Mouse (Mus musculus): ENCODE measurements around the gene Krtap5-4. TPM values are rescaled to one million over a fixed set of nuclear protein-coding genes. Genes with fewer than 3 reads are reported as not detected.
"Not testable (repeated sequence)": the region's sequence is repeated elsewhere in the genome, so short reads cannot be mapped to it uniquely, and the experiment has no call there.

The Krtap5-4 gene
- polyA plus RNA-seq, 1 experiment from 2014 or later = not detected

DNA sequence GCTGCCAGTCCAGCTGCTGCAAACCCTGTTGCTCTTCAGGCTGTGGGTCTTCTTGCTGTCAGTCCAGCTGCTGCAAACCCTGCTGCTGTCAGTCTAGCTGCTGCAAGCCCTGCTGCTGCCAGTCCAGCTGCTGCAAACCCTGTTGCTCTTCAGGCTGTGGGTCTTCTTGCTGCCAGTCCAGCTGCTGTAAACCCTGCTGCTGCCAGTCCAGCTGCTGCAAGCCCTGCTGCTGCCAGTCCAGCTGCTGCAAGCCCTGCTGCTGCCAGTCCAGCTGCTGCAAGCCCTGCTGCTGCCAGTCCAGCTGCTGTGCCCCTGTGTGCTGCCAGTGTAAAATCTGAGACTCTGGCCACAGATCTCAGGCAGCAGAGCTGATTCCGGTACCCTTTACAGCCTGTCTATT is 580 bp downstream of the Krtap5-4 start:
- not testable (repeated sequence) for H3K4me3 ChIP-seq (ENCODE audit: inconsistent target); H3K27ac ChIP-seq; H3K79me2 ChIP-seq (ENCODE audit: inconsistent target); H3K36me3 ChIP-seq (ENCODE audit: inconsistent target)
- WGBS (ENCODE audit: missing documents) = 76% methylated on average over 1 of the region's 1 CpGs

DNA sequence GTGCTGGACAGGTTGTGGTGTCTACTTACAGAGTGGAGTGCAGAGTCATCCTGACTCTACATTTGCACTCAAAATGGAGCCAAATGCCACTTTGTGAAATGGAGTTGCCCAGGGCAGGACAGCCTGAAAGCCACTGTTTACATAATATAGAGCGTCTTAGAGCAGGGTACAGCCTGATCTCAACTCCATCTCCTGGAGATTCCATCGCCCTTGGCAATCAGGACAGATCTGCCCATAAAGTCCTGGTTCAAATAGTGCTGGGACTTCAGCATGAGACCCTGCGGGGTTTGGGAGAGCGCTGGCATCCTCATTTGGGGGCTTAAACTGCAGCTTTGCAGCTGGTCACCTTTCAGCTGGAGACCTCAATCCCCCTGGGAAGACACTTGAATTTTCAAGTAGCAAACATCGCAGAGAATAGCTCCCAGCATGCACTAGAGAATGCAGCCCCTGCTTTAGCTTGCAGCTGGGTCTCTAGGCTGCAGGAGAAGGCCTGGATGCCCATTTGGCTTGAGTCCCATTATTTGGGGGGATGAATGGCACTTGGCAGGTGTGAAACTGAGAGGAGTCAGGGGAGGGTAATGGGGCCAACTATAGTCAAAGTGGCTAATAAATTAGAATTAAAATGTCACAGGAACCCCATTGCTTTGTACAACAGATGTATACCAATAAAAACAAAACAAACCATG is 11.4 kb downstream of the Krtap5-4 start:
- 89% methylated on average over 5 of the region's 5 CpGs for WGBS (ENCODE audit: missing documents)
- Histone ChIP-seq H3K79me2 (ENCODE audit: inconsistent target) (no peaks in the 10 kb centered on the region), H3K27ac (no peak overlapping the region), H3K36me3 (ENCODE audit: inconsistent target) (no peaks in the 10 kb centered on the region), H3K4me3 (ENCODE audit: inconsistent target) (no peak overlapping the region)

DNA sequence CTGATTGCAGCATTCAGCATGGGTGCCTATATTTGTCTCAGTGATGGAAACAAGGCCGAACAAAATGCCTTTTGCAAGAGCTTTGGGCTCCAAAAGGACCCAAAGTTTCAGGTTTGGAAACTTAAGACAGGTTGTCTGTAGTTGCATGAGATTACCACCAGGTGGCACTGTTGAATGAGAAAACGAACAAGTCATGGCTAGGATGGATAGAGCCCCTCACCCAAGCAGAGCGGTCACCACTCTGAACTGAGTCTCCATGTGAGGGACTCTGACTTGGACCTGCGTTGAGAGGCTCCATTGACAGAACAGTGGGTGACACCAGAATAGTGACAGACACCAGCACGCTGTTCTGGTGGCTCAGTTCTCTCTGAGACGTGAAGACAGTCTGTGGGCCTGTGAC is 13.2 kb downstream of the Krtap5-4 start:
- Histone ChIP-seq H3K4me3 (ENCODE audit: inconsistent target) (no peak overlapping the region), H3K79me2 (ENCODE audit: inconsistent target) (no peaks in the 10 kb centered on the region), H3K36me3 (ENCODE audit: inconsistent target) (no peaks in the 10 kb centered on the region), H3K27ac (no peak overlapping the region)
- WGBS (ENCODE audit: missing documents) = 45% methylated on average over 6 of the region's 6 CpGs

GRCm38 (mm10) chr7:142317216-142317615 is 13.9 kb downstream of the Krtap5-4 start:
- 92% methylated on average over 4 of the region's 5 CpGs for WGBS (ENCODE audit: missing documents)
- Histone ChIP-seq H3K79me2 (ENCODE audit: inconsistent target) (no peaks in the 10 kb centered on the region), H3K27ac (no peak overlapping the region), H3K4me3 (ENCODE audit: inconsistent target) (no peak overlapping the region), H3K36me3 (ENCODE audit: inconsistent target) (no peaks in the 10 kb centered on the region)

GRCm38 (mm10) chr7:142319124-142319523 is 15.8 kb downstream of the Krtap5-4 start:
- Histone ChIP-seq H3K79me2 (ENCODE audit: inconsistent target) (no peaks in the 10 kb centered on the region), H3K36me3 (ENCODE audit: inconsistent target) (no peaks in the 10 kb centered on the region), H3K27ac (no peak overlapping the region), H3K4me3 (ENCODE audit: inconsistent target) (no peak overlapping the region)
- 96% methylated on average over 11 of the region's 11 CpGs for WGBS (ENCODE audit: missing documents)

- 56% methylated on average over 1 of the region's 2 CpGs for WGBS (ENCODE audit: missing documents)
Observed at GRCm38 (mm10) chr7:142320906-142321305, 17.6 kb downstream of the Krtap5-4 start.

GRCm38 (mm10) chr7:142321637-142322306 is 18.4 kb downstream of the Krtap5-4 start:
- H3K79me2 ChIP-seq (ENCODE audit: inconsistent target); H3K36me3 ChIP-seq (ENCODE audit: inconsistent target); H3K4me3 ChIP-seq (ENCODE audit: inconsistent target); H3K27ac ChIP-seq: not testable (repeated sequence)
- WGBS (ENCODE audit: missing documents) = 100% methylated on average over 2 of the region's 10 CpGs

More at GRCm38 (mm10) chr7:142320906-142321305, 17.6 kb downstream of the Krtap5-4 start:
- Histone ChIP-seq H3K79me2 (ENCODE audit: inconsistent target) (no peaks in the 10 kb centered on the region), H3K4me3 (ENCODE audit: inconsistent target) (no peak overlapping the region), H3K27ac (no peak overlapping the region), H3K36me3 (ENCODE audit: inconsistent target) (no peaks in the 10 kb centered on the region)

GRCm38 (mm10) chr7:142322641-142323040 is 19.3 kb downstream of the Krtap5-4 start:
- Histone ChIP-seq H3K27ac (no peak overlapping the region), H3K36me3 (ENCODE audit: inconsistent target) (no peaks in the 10 kb centered on the region), H3K79me2 (ENCODE audit: inconsistent target) (no peaks in the 10 kb centered on the region), H3K4me3 (ENCODE audit: inconsistent target) (no peak overlapping the region)
- 100% methylated on average over 6 of the region's 6 CpGs for WGBS (ENCODE audit: missing documents)

DNA sequence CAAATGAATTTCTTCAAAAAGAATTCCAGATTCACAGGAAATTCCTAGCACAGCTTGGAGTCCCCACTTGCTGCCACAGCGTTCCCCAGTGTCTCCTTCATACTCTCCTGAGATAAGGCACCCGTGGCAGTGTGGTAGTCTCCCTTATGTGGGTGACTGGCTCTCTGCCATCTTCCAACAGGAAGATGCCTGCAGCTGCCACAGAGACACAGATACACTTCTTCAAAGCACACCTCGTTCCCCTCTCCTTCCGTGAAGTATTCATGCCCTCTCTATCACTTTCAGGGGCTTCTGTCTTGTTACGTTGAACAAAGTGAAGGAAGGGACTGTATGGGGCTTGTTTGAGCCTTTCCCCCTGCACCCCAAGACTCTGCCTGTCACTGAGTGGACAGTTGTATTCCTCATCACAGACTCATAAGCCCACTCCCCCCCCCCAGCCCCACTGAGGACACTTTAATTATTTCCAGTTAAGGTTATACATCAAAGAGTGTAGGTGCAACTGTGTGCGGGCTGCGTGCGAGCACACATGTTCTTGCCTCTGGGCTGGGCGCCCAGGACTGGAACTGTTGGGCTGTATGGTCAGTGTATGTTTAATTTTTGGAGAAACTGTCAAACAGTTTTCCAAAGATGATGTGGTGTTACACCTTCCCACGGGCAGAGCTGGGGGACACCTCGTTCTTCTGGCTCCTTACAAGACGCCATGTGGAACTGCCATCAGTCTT is 20.2 kb downstream of the Krtap5-4 start:
- Histone ChIP-seq H3K36me3 (ENCODE audit: inconsistent target) (no peaks in the 10 kb centered on the region), H3K4me3 (ENCODE audit: inconsistent target) (no peak overlapping the region), H3K79me2 (ENCODE audit: inconsistent target) (no peaks in the 10 kb centered on the region), H3K27ac (no peak overlapping the region)
- WGBS (ENCODE audit: missing documents) = 80% methylated on average over 12 of the region's 12 CpGs

GRCm38 (mm10) chr7:142326714-142327445 is 23.5 kb downstream of the Krtap5-4 start:
- no peaks in the 10 kb centered on the region for H3K36me3 ChIP-seq (ENCODE audit: inconsistent target)
- no peak overlapping the region for H3K4me3 ChIP-seq (ENCODE audit: inconsistent target)
- no peak overlapping the region for H3K27ac ChIP-seq
- no peaks in the 10 kb centered on the region for H3K79me2 ChIP-seq (ENCODE audit: inconsistent target)
- 90% methylated on average over 9 of the region's 9 CpGs for WGBS (ENCODE audit: missing documents)

DNA sequence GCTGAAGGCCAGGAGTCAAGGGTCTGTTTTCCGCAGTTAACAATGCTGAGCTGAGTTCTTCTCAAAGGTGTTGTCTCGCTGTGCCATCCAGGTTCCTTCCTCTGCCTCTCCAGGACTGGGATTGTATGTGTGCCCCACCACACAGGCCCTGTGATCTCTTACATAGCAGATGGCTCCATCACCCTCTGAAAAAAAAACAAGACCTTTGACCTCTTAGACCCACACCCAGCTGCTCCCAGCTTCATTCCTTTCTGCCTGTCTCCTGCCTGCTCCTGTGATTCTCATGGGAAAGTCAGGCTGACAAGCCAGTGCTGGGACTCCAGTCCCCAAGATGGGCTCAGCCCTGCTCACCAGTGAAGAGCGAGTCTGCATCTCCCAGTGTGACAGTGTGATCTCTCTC is 25.2 kb downstream of the Krtap5-4 start:
- 81% methylated on average over 3 of the region's 3 CpGs for WGBS (ENCODE audit: missing documents)
- Histone ChIP-seq H3K36me3 (ENCODE audit: inconsistent target) (no peaks in the 10 kb centered on the region), H3K27ac (no peak overlapping the region), H3K79me2 (ENCODE audit: inconsistent target) (no peaks in the 10 kb centered on the region), H3K4me3 (ENCODE audit: inconsistent target) (no peak overlapping the region)

- Histone ChIP-seq H3K27ac (no peak overlapping the region), H3K79me2 (ENCODE audit: inconsistent target) (no peaks in the 10 kb centered on the region), H3K36me3 (ENCODE audit: inconsistent target) (no peaks in the 10 kb centered on the region), H3K4me3 (ENCODE audit: inconsistent target) (no peak overlapping the region)
- 90% methylated on average over 9 of the region's 9 CpGs for WGBS (ENCODE audit: missing documents)
Observed at GRCm38 (mm10) chr7:142330271-142330724, 26.9 kb downstream of the Krtap5-4 start.

DNA sequence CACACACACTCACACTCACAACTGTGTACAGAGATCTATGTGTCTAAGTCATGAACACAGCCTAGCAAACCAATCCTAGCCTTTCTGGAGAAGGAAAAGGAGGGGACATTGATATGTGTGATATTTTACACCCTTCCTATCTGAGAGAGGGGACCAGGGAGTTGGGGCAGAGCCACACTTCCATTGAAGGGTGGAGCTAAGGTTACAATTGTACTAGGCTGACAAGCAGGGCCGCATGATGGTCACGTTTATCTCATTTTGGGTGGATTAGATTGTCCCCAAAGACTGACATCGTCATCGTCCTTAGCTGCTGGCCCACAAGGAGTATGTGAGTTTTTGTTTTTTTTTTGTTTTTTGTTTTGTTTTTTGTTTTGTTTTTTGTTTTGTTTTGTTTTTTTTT is 27.9 kb downstream of the Krtap5-4 start:
- Histone ChIP-seq H3K4me3 (ENCODE audit: inconsistent target) (no peak overlapping the region), H3K79me2 (ENCODE audit: inconsistent target) (no peaks in the 10 kb centered on the region), H3K27ac (no peak overlapping the region), H3K36me3 (ENCODE audit: inconsistent target) (no peaks in the 10 kb centered on the region)
- WGBS (ENCODE audit: missing documents) = 94% methylated on average over 4 of the region's 4 CpGs

- WGBS (ENCODE audit: missing documents) = 100% methylated on average over 1 of the region's 9 CpGs
- H3K4me3 ChIP-seq (ENCODE audit: inconsistent target); H3K36me3 ChIP-seq (ENCODE audit: inconsistent target); H3K79me2 ChIP-seq (ENCODE audit: inconsistent target); H3K27ac ChIP-seq: not testable (repeated sequence)
Observed at GRCm38 (mm10) chr7:142332741-142333140, 29.4 kb downstream of the Krtap5-4 start.
